Mouse (Mus musculus): ENCODE measurements around the gene Cfap45. TPM values are rescaled to one million over a fixed set of nuclear protein-coding genes. Genes with fewer than 3 reads are reported as not detected.

Gene Cfap45
- total RNA-seq, 2 experiments from 2014 or later = 2.3 to 2.5 TPM

DNA sequence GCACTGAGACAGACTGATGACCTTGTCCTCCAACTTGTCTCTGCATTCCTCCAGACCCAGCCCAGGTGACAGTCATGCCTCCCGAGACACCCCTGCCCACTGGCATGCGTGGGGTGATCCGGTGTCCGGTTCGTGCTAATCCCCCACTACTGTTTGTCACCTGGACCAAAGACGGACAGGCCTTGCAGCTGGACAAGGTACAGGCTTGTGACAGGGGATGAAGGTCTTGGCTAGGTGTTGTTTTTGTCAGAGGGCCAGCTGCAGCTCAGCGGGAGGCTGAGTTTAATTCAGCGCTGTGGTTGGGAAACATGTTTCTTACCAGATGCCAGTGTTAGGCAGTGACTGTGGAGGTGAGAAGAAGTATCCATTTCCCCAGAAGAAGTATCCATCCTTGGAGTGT is 28.6 kb upstream of the Cfap45 start:
- DNase-seq = no peak
- intact Hi-C loops (cut with DNase I) = no loop called here

DNA sequence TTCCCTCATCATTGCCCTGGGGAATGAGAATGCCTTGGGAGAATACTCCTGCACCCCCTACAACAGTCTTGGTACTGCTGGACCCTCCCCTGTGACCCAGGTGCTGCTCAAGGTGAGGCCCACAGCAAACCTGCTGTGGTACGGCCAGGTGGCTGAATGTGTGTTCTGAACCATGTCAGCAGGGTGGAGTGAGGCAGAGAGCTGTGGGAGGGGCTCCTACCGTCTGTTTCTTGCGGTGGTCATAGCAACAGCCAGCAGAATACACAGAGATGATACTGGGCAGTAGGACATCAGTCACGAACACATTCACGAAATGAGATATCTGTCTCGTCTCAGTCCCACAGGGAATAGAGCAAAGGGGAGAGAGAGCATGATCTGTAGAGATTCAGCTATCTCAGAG is 27.1 kb upstream of the Cfap45 start:
- DNase-seq = no peak
- intact Hi-C loops (cut with DNase I) = no loop called here

DNA sequence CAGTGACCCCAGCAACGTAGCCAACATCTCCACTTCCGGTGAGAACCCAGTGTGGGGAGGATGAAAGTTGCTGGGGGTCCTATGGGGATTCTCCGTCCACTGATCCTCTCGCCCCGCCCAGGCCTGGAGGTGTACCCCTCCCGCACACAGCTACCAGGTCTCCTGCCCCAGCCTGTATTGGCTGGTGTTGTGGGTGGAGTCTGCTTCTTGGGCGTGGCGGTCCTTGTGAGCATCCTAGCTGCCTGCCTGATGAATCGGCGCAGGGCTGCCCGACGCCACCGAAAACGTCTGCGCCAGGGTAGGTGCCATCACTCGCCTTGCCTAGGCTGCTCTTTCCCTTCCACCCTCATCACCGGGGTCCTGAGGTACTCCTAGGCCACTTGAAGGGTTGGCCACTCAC is 24.6 kb upstream of the Cfap45 start:
- DNase-seq = no peak
- intact Hi-C loops (cut with DNase I) = no loop called here

DNA sequence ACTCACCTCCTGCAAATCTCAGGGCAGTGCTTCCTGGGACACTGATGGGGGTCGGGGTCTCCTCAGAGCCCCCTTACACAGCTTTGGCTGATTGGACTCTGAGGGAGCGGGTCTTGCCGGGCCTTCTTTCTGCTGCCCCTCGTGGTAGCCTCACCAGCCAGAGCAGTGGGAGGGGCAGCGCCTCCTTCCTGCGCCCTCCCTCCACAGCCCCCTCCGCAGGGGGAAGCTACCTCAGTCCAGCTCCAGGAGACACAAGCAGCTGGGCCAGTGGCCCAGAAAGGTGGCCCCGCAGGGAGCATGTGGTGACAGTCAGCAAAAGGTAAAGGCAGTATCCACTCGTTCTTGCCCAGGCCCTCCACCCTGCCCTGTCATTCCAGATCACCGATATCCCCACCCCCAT is 23.2 kb upstream of the Cfap45 start:
- intact Hi-C loops (cut with DNase I) = no loop called here
- no peak for DNase-seq

DNA sequence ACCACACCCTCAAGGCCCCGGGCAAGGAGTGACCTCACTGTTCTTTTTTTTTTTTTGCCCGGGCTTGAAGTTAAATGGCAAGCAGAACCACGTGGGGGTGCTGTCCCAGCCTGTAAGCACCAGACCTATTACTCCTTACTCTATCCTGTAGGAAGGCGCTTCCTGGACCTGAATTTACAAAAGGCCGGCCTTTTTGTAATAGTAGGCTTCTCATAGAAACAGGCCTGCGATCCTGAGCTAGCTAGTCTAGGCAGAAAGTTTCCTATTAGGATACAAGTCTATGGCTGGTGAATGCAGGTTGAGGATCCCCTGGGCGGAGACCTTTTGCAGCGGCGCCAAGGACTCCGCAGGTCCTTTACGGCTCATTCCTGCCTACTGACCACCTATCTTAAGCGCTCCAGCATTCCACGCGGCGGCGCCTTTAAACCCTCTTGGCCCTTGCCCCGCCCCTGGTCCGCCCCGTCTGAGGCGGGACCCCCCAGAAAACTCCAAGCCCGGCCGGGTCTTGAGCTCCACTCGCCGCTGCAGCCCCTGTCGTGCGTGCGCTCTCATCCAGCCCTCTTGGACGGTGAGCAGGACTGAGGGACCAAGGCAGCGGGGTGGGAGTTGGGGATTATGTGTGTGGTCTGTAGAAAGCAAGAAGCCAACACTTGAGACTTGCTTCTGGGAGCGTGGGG is 20.7 kb upstream of the Cfap45 start, which contains the start of gene Tagln2:
Gene Tagln2 (plus strand): TSS at position 283 of the 677 bp plus-strand sequence.
- DNase-seq = peak; percentile 55
- intact Hi-C loops (cut with DNase I) = no loop called here

DNA sequence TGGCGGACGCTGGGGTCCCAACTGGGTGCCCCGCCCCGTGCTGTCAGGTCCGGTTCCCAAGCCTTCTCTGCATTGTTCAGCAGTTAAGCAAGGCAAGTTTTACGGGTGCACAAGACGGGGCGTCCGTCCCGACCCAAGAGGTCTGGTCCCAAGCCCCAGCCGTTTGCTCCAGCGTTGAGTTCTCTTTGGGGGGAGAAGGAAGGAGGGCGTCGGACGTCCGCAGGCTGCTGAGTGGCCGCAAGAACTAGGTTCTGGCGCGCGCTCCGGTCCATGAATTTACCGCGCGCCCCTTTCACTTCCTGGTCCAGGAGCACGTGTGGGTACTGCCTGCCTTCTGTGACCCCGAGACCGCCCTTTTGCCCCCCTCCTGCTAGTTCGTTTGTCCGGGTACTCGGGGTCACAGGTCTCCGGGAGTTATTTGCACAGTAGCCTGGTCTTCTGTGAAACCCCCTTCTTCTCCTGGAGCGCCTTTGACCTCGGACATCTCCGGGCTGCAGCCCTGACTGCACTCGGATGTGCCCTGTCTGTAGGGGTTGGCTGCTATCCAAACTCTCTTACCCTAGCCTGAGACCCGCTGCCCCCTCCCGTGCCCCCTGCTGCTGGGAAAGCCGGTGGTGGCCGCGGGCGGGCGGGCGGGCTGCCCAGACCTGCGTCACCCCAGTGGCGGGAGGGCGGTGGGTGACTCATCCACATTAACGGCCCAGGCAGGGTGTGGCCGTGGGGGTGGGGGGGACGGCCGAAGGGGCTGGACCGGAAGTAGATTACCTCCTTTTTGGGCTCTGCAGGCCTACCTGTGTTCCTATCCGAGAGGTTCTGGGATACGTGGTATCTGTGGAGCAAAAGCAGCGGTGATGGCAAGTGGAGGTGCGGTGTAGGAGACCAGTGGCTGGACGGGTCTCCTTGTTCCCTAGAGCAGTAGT is 19.9 kb upstream of the Cfap45 start:
- intact Hi-C loops (cut with DNase I) = no loop called here

DNA sequence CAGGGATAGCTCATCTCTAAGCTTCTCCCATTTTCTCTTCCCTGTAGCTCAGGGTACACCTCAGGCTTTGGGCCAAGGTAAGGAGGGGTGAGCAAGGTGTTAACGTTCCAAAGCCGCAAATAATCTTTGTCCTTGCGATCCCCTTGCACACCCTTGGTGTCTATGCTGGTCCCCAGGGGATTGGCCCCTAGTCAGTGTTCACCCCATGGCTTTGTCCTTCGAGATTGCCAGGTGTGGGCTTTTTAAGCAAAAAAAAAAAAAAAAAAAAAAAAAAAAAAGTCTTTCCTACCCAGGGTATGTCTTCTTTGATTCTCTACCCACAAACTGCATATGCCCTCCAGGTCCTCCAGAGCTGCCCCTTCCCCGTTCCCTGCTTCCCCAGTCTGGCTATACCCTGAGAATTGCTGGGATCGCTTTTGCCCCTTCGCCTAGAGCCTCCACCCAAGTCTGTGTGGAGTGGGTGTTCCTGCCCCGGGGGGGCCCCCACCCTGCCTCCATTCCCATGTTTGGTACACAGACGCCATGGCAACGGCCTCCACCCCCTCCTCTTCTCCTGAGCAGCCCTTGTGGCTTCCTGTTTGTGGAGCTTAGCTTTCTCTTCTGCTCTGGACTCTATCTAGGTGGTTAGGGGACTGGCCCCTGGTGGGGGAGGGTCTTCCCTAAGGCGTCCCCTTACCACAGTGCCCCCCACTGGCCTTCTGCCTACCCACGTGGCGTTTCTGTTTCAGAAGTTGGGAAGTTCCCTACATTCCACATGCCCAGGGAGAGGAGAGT is 19.0 kb upstream of the Cfap45 start:
- intact Hi-C loops (cut with DNase I) = no loop called here

More for the DNA sequence above, 19.9 kb upstream of the Cfap45 start:
- DNase-seq = peak; percentile 47

DNA sequence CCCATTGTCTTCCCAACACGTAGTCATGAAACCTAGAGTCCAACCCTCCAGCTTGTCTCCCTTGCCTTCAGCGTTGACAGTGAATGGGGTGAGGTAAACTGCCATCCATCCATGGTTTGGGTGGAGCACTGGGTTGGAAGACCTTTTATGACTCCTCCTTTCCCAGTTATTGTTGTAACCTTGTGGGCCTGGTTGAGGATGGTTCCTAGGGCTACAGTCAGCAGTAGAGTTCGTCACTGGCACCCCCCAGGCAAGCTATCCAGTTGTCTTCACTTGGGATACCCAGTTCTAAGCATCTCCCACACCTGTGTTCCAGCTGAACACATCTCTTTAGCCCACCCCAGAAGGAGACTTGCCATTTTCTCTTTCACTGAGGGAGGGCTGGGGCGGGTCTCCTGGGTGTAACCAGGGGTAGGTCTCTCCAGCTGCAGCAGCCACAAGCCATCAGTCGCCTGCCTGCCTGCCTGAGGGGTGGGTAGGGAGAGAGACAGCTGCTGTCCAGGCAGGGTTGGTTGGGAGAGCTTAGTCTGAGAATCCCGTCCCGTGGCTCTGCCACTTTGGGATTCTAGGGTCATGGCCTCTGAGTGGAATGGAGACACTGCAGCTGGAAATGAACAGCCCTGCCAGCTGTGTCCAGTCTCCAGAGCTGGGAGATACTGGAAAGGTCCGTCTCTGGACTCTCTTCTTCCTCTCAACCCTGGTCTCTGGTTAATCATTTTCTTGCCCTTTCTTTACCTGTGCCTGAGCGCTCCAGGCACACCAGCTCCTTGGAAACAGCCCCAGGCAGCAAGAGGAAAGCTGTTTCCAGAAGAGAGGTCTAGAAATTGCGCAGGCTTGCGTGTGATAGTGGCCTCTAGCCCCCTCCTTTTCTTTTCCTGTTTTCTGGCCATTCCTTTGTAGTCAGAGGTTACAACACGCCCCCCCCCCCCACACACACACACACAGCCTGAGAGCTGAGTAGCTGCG is 18.2 kb upstream of the Cfap45 start:
- no peak for DNase-seq
- intact Hi-C loops (cut with DNase I) = no loop called here

More for the DNA sequence above, 19.0 kb upstream of the Cfap45 start:
- DNase-seq = no peak

DNA sequence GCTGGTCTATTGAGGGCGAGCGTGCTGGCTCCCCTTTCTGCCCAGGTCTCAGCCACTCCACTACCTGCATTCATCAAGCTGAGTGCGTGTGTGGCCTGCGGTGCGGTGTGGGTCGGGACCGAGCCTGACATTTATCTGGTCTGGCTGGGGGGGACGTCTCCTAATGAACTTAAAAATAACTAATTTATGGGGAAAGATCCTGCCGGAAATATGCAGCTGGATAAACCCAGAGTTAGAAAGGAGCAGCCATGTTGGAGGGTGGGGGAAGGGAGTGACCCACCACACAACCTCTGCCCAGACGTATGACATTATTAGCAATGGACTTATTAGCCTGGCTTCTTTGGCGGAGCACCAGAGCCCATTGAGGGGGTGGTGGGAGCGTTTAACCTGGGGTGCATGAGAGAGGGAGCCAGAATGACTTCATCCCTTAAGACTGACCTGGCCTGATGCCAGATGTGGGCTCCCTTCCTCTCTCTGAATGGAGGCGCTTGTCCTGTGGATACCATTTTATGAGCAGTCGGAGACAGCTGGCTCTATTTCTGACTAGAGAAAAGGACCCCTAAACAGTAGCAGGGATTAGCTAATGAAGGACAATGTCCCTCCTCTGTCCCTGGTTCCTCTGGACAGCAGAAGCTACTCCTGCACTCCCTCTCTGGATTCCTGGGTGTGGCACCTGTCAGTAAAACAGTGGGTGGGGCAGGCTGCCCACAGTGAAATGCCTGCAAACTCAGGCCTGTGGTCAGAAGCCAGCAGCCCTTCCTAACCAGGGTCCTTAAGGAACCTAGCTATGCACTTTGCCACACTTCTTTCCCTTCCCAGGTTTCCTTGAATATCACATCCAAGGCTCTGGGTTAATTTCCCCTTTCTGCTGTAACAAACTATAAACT is 17.2 kb upstream of the Cfap45 start:
- intact Hi-C loops (cut with DNase I) = no loop called here
- peak; percentile 59 for DNase-seq

DNA sequence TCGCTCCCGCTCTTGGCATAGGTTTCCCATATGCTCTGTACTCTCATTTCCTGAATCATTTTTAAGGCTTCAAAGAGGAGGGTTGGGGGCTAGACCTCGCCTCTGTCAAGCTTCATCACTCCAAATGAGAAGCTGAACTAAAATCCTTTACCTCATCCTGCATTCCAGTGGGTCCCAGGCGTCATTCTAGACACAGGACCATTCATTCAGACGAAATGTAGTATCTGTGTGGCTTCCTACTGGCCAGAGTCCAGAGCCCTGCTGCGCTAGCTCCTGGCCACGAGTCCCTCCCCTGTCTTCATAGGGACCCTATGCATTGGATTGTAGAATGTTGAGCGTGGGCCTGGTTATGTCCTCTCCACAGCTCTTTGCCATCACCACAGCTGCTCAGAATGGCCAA is 15.8 kb upstream of the Cfap45 start:
- intact Hi-C loops (cut with DNase I) = no loop called here
- DNase-seq = no peak

DNA sequence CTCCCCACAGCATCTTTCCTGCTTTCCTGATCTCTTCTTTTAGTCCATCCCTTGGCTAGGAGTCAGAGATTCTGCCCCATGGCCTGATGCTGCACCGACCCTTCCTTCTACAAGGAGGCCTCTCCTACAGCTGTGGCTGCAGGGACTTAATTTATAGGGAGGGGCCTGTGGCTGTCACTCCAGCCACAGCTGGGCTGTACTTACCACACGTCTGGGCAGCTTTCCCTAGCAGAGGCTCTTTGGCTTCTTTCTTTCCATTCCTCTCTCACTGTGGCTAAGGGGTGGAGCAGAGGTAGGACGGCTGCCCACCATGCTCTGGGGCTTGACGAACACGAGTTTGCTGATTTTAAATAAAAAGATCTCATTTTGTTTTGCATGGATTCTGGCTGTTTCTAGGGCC is 13.6 kb upstream of the Cfap45 start:
- intact Hi-C loops (cut with DNase I) = no loop called here
- DNase-seq = no peak

DNA sequence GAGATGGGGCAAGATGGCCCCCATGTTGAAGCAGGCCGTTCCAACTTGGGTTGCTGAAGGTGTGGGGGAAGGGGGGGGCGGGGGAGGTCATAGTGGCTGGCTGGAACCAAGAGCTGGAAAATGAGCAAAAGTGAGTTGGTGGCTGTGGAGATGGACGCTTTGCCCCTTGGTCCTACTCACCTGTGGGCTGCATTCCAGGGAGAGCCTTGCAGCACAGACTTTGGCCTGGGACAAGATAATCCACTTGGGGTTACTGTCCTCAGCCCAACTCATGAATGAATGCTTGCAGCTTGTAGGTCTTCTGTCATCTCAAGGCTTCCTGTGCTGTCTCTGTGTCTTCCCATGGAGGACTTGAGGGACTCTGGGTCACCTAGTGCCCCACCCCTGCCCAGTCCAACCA is 12.9 kb upstream of the Cfap45 start:
- intact Hi-C loops (cut with DNase I) = no loop called here
- DNase-seq = no peak

DNA sequence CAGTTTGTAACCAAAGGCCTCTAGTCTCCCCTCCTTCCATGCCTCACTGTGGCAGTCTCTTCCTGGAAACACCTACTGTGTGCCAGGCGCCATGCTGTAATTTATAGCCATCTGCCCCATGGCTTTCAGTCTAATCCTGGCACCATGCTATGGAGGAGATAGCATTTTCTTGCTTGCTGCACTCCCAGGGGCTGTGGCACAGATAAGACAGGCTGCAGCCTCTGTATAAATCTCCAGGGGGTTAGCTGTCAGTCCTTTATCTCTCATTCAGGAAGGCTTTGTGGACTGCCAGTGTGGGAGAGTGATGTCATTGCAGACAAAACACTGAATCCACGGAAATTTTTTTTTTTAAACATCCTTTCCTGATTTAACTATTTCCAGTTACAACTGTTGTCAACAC is 12.4 kb upstream of the Cfap45 start:
- DNase-seq = no peak
- intact Hi-C loops (cut with DNase I) = no loop called here

DNA sequence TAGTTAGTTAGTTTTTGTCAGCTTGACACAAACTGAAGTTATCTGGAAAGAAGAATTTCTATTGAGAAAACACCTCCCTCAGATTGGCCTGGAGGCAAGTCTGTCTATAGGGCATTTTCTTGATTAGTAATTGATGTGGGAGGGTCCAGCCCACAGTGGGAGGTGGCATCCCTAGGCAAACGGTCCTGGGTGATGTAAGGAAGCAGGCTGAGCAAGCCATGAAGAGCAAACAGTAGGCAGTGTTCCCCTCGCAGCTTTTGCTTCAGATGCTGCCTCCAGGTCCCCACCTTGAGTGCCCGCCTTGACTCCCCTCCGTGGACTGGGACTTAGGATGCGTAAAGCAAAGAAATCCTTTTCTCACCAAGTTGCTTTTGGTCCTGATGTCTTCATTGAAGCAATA is 11.4 kb upstream of the Cfap45 start:
- intact Hi-C loops (cut with DNase I) = no loop called here
- no peak for DNase-seq

DNA sequence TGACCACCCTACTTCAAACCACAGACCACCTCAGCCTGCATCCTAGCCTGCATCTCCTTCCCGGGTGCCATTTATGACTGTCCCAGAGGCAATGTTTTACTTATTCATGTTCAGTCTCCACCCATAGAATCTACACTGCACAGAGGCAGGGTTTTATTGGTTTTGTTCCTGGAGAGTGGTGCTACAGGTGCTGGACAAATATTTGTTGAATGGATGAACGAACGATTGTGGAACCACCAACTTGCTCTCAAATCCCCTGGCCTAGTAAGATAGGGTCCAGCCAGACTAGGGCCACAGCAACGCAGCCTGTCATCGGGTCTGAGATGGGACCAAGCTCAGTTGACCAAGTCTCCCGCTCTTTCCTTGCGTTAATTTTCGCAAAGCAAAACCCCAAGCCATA is 10.6 kb upstream of the Cfap45 start:
- DNase-seq = no peak
- intact Hi-C loops (cut with DNase I) = no loop called here

DNA sequence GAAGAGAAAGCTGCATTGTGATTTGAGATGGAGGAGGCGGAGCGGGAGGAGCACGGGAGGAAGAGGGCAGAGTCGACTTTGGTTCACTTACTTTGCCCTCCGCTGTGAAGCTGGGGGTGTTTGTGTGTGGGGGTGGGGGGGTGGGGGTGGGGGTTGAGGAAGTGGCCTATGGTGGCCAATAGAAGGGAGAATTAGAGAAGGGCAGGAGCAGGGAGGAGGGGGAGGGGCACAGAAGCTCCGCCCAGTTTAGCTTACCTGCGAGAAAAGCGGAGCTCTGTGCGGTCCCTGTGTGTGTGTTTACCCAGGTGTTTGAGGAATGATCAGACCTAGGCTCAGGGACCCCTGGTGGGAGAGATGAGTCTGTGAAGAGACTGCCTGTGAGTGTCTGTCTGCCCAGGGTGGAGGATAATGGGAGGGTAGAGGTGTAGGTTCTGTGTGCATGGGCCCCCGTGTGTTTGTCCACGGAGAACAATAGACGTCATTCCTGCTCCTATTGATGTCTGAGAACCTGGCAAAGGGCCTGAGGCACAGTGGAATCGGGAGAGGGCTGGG is 10.1 kb upstream of the Cfap45 start:
- DNase-seq = no peak
- intact Hi-C loops (cut with DNase I) = no loop called here

DNA sequence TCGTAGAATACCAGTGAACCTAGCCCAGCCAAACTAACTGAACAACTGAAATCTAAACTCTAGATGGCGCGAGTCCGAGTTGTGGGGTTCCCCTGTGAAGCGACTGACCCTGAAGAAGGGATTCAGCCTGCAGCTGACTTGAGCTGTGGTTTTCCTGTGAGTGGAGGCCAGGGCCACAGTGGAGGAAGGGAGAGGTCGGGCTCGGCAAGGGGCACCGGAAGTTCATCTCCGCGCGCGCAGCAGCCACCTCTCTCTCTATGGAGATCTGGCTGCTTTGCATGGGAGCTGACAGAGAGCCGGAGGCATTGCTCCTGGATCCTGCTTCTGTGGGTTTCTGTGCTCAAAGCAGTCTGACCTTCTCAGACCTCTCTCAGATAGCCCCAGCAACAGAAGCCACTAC is 7.6 kb upstream of the Cfap45 start:
- intact Hi-C loops (cut with DNase I) = no loop called here
- no peak for DNase-seq

DNA sequence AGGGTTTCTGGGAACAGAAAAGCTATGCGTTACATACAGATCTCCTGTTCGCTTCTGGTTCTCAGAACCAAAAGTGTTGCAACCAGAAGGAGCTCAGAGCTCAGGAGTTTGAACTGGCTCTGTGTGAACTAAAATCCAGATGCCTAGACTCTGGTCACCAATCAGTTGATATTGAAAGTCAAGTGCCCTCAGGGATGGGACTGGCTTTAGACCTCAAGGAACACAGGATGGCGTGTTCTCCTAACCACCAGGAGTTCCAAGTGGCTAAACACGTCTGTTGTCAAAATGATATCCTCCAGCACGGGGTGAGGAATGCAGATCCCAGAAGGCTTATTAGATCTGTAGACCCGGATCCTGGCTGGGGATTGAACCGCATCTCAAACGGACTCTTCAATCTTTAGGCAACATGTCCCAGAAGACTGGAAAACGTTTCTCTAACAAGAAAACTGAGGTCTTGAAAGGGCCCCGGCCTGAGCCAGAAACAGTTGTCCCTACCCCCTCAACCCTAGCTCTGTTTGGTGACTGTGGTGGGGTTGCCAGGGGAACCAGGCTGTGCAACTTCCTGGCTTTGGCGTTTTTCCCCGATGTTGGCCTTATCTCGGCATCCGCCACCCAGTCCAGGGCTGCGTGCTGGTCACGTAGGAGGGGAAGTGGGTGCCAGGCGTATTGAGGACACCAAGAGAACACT is 6.9 kb upstream of the Cfap45 start:
- DNase-seq = no peak
- intact Hi-C loops (cut with DNase I) = no loop called here

DNA sequence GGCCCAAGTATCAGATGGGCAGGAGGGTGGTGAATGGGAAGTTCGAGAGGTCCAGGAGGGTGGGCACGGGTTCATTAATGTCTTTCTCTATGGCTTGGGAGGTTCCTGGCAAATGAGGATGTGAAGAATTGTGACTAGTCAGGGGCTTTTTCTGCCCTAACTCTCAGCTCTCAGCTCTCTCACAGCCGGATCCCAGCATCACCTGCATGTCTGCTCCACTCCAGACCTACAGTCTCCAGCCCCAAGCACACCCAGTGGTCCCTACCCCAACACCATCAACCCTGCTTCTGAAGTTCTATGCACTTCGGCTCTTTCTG is 6.4 kb upstream of the Cfap45 start:
- intact Hi-C loops (cut with DNase I) = no loop called here
- no peak for DNase-seq
